Mouse (Mus musculus) megakaryocyte progenitor cell, adult 5-6 weeks (primary cell): Measurements from ENCODE around the gene Gm10197. TPM values are rescaled to one million over a fixed set of nuclear protein-coding genes. Genes with fewer than 3 reads are reported as not detected.
A peak's percentile ranks its signal among the peaks of the same experiment; 100 is the strongest.
"Not testable (repeated sequence)": the region's sequence is repeated elsewhere in the genome, so short reads cannot be mapped to it uniquely, and the experiment has no call there.

Experiments used
- ATAC-seq: replicated peaks from 2 replicates; pipeline ENCODE4 v1.8.0; 2016; ENCODE audit warnings: mild to moderate bottlenecking, moderate TSS enrichment, inconsistent platforms; ENCODE audit not compliant: poor library complexity
- total RNA-seq, 2 experiments: library from RNA; stranded (forward) in 1 of 2; stranded (reverse) in 1 of 2; fragments of 157-497, 149-512 nt in 1 of 2; fragments of 200-1000 nt in 1 of 2; gene quantifications; 2 replicates each; pipeline versions ENCODE4 v1.2.3 to v1.2.4; 2015 to 2017

Gm10197 gene
- total RNA-seq, 2 experiments from 2014 or later = not detected

- ATAC-seq = not testable (repeated sequence)
Observed at GRCm38 (mm10) chr19:53394956-53395355, 23.4 kb upstream of the Gm10197 start.

- ATAC-seq = peak; percentile 10; the same call in 1 of the 2 replicates
Observed at GRCm38 (mm10) chr19:53394552-53394951, 23.0 kb upstream of the Gm10197 start.

- no peak for ATAC-seq
Observed at GRCm38 (mm10) chr19:53393646-53394045, 22.1 kb upstream of the Gm10197 start.

- no peak for ATAC-seq
Observed at GRCm38 (mm10) chr19:53392781-53393343, 21.3 kb upstream of the Gm10197 start.

GRCm38 (mm10) chr19:53391787-53392186 lies 20.2 kb upstream of the Gm10197 start:
- ATAC-seq = peak; percentile 18

- no peak for ATAC-seq
Observed at GRCm38 (mm10) chr19:53391386-53391785, 19.8 kb upstream of the Gm10197 start.

GRCm38 (mm10) chr19:53390495-53391007 lies 19.0 kb upstream of the Gm10197 start, which contains the start of gene Smndc1:
Smndc1 (minus strand) TSS chr19:53390578.
- peak; percentile 91 for ATAC-seq

GRCm38 (mm10) chr19:53389851-53390431 lies 18.4 kb upstream of the Gm10197 start:
- ATAC-seq = peak; percentile 31

- no peak for ATAC-seq
Observed at GRCm38 (mm10) chr19:53389417-53389816, 17.9 kb upstream of the Gm10197 start.

GRCm38 (mm10) chr19:53383336-53383735 lies 11.8 kb upstream of the Gm10197 start:
- ATAC-seq = no peak

GRCm38 (mm10) chr19:53378421-53378820 lies 6.9 kb upstream of the Gm10197 start:
- no peak for ATAC-seq

GRCm38 (mm10) chr19:53377652-53378051 lies 6.1 kb upstream of the Gm10197 start:
- no peak for ATAC-seq

GRCm38 (mm10) chr19:53375816-53376215 lies 4.2 kb upstream of the Gm10197 start:
- ATAC-seq = no peak

- no peak for ATAC-seq
Observed at GRCm38 (mm10) chr19:53375299-53375698, 3.7 kb upstream of the Gm10197 start.

GRCm38 (mm10) chr19:53373570-53373969 lies 2.0 kb upstream of the Gm10197 start:
- no peak for ATAC-seq

GRCm38 (mm10) chr19:53370233-53370632 lies 1.3 kb downstream of the Gm10197 start:
- ATAC-seq = no peak

- peak; percentile 89 for ATAC-seq
Observed at GRCm38 (mm10) chr19:53369469-53370043, 2.0 kb downstream of the Gm10197 start.

- no peak for ATAC-seq
Observed at GRCm38 (mm10) chr19:53366881-53367280, 4.7 kb downstream of the Gm10197 start.

- no peak for ATAC-seq
Observed at GRCm38 (mm10) chr19:53366057-53366775, 5.3 kb downstream of the Gm10197 start.

- peak; percentile 40; the same call in 1 of the 2 replicates for ATAC-seq
Observed at GRCm38 (mm10) chr19:53364963-53365362, 6.6 kb downstream of the Gm10197 start.

GRCm38 (mm10) chr19:53364551-53364950 lies 7.0 kb downstream of the Gm10197 start:
- no peak for ATAC-seq
